Mouse (Mus musculus): ENCODE measurements around the gene Prkca. TPM values are rescaled to one million over a fixed set of nuclear protein-coding genes. Genes with fewer than 3 reads are reported as not detected.

Prkca gene
- polyA plus RNA-seq, 1 experiment from 2014 or later: 12.6 TPM

DNA sequence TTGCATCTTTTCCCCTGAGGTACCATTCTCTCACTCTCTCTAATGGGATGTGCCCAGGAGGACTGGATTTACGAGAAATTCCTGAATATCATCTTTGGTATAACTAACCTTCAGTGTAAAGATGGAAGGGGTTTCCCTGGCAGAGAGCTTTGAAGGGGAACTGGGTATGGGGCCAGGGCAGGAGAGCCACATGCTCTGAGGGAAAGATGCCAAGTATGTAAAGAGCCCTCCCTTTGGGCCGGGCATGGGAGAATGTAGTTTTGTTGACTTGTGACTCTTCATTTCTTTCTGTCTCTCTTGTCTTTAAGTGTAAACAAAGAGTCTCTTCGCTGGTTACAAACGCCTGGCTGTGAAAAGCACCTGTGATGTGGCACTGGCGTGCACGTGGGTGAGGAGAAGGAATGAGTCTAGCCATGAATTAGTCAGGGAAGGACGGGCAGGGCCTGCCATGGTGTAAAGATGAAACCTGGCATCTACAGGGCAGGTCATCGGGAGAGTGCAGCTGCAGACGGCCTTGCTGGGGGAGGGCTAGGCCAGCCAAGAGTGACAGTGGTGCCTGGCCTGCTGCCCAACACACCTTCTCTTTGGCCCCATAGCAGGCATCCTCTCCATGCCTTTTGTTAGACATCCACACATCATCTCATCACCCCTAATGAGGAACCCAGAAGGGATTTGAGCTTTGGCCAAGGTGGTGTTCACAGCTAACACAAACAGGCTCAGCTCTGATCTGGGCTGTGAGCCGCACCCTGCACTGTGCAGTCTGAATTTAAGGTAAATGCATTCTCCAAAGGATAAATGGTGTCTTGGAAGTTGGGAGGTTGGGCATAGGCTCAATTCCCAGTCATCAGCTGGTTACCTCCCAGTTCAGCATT lies 388.3 kb downstream of the Prkca start:
- Histone ChIP-seq H3K27me3 (ENCODE audit: control insufficient read depth, insufficient read depth, low read length) (no peaks in the 10 kb centered on the region), H3K4me3 (ENCODE audit: low read depth, low read length) (no peak overlapping the region), H3K4me1 (ENCODE audit: control insufficient read depth, insufficient read depth, low read length) (peaks cover 13% of the 10 kb centered on the region; the same call in 1 of the 2 replicates), H3K4me2 (ENCODE audit: low read depth, low read length) (no peak overlapping the region), H3K27ac (ENCODE audit: low read depth, low read length) (no peak overlapping the region), H3K9ac (replicated peaks; ENCODE audit: low read depth, low read length) (no peak overlapping the region), H3K36me3 (ENCODE audit: control insufficient read depth, insufficient read depth, low read length) (no peaks in the 10 kb centered on the region), H3K9me3 (ENCODE audit: control insufficient read depth, low read length) (no peaks in the 10 kb centered on the region)
- 74% methylated on average over 10 of the region's 10 CpGs for WGBS
- ATAC-seq (ENCODE audit: low read depth): no peak

DNA sequence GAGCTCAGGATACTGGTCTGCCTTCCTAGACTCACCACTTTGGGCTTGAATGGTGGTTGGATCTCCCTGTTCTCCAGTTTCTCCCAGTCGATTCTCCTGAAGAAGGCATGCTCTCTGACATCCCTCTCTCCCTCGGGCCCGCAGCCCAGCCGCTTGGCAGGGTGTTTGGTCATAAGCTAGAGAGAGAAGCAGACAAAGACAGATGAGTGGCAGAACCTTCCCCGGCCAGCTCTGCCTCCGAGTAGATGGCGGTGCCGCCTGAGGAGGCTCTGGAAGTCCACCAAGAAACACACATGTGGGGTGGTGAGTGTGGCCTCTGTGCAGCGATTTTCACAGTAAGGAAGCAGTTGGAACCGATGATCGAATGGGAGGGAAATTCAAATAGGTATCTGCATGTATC lies 392.3 kb downstream of the Prkca start:
- peaks cover 4% of the 10 kb centered on the region; the same call in 1 of the 2 replicates for H3K36me3 ChIP-seq (ENCODE audit: control insufficient read depth, insufficient read depth, low read length)
- H3K4me1 ChIP-seq (ENCODE audit: control insufficient read depth, insufficient read depth, low read length): no peaks in the 10 kb centered on the region
- no peak overlapping the region for H3K4me3 ChIP-seq (ENCODE audit: low read depth, low read length)
- no peak overlapping the region for H3K27ac ChIP-seq (ENCODE audit: low read depth, low read length)
- WGBS: 88% methylated on average over 11 of the region's 11 CpGs
- H3K27me3 ChIP-seq (ENCODE audit: control insufficient read depth, insufficient read depth, low read length): no peaks in the 10 kb centered on the region
- no peak overlapping the region for H3K9ac ChIP-seq (replicated peaks; ENCODE audit: low read depth, low read length)
- H3K9me3 ChIP-seq (ENCODE audit: control insufficient read depth, low read length): no peaks in the 10 kb centered on the region
- ATAC-seq (ENCODE audit: low read depth): no peak
- no peak overlapping the region for H3K4me2 ChIP-seq (ENCODE audit: low read depth, low read length)

DNA sequence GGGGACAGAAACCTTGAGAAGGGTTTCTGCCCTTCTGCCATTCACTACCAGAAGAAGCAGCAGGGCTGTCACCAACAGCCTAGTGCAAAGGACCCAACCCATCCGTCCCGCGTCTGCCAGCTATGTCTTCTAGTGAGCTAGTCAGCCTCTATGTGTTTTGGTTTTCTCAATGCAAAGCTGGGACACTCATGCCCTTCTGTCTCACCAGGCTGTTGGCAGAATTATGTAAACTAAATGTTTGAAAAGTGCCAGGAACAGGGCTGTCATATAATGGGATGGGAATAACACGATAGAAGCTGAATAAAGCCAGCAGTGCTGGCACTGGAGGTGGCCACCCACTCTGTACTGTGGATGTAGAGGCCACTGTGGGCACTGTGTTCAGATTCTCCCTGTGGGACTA lies 393.1 kb downstream of the Prkca start:
- H3K4me3 ChIP-seq (ENCODE audit: low read depth, low read length): no peak overlapping the region
- no peak overlapping the region for H3K27ac ChIP-seq (ENCODE audit: low read depth, low read length)
- H3K9me3 ChIP-seq (ENCODE audit: control insufficient read depth, low read length): no peaks in the 10 kb centered on the region
- no peak for ATAC-seq (ENCODE audit: low read depth)
- H3K4me2 ChIP-seq (ENCODE audit: low read depth, low read length): no peak overlapping the region
- H3K27me3 ChIP-seq (ENCODE audit: control insufficient read depth, insufficient read depth, low read length): no peaks in the 10 kb centered on the region
- H3K9ac ChIP-seq (replicated peaks; ENCODE audit: low read depth, low read length): no peak overlapping the region
- H3K4me1 ChIP-seq (ENCODE audit: control insufficient read depth, insufficient read depth, low read length): no peaks in the 10 kb centered on the region
- H3K36me3 ChIP-seq (ENCODE audit: control insufficient read depth, insufficient read depth, low read length): peaks cover 4% of the 10 kb centered on the region; the same call in 1 of the 2 replicates
- 95% methylated on average over 4 of the region's 4 CpGs for WGBS

DNA sequence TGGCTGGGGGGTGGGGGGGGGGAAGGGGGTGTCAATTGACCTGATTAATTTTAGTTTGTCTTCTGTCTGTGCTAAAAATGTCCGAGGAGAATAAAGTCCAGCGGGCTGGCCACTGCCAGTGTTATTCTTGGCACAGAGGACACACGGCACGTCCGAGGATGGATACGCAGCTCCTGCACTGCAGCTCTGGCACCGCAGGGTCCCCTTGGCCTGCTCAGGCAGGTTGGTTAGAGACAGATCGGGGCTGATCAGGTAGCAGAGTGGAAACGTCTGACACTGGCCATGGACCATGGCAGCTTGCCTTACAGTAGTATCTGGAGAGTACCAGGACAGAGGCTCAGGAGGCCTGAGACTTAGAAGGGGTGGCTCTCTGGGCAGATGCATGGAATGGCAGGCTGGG lies 393.5 kb downstream of the Prkca start:
- Histone ChIP-seq H3K4me3 (ENCODE audit: low read depth, low read length) (no peak overlapping the region), H3K9ac (replicated peaks; ENCODE audit: low read depth, low read length) (no peak overlapping the region), H3K27ac (ENCODE audit: low read depth, low read length) (no peak overlapping the region), H3K4me2 (ENCODE audit: low read depth, low read length) (no peak overlapping the region), H3K36me3 (ENCODE audit: control insufficient read depth, insufficient read depth, low read length) (peaks cover 4% of the 10 kb centered on the region; the same call in 1 of the 2 replicates), H3K9me3 (ENCODE audit: control insufficient read depth, low read length) (no peaks in the 10 kb centered on the region), H3K4me1 (ENCODE audit: control insufficient read depth, insufficient read depth, low read length) (no peaks in the 10 kb centered on the region), H3K27me3 (ENCODE audit: control insufficient read depth, insufficient read depth, low read length) (no peaks in the 10 kb centered on the region)
- WGBS: 85% methylated on average over 9 of the region's 9 CpGs
- ATAC-seq (ENCODE audit: low read depth): no peak

DNA sequence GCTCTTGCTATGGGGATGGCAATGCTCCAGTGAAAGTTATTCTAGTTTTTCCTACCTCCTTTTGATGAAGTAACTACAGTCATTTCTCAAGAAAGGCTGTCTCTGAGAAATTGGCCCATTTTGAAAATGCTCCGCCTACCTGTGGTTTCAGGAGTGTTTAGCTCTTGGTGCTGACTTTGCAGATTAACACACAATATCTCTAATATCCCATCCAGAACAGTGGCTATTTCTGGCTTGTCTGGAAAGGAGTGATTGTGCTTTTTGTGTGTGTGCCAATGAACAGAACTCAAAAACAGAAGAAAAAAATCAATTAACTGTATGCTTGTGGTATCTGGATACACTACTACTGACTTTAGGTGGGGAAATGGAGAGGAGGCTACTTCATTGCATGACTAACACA lies 395.8 kb downstream of the Prkca start:
- ATAC-seq (ENCODE audit: low read depth): no peak
- Histone ChIP-seq H3K27ac (ENCODE audit: low read depth, low read length) (no peak overlapping the region), H3K36me3 (ENCODE audit: control insufficient read depth, insufficient read depth, low read length) (peaks cover 4% of the 10 kb centered on the region; the same call in 1 of the 2 replicates), H3K4me2 (ENCODE audit: low read depth, low read length) (no peak overlapping the region), H3K9ac (replicated peaks; ENCODE audit: low read depth, low read length) (no peak overlapping the region), H3K4me1 (ENCODE audit: control insufficient read depth, insufficient read depth, low read length) (no peaks in the 10 kb centered on the region), H3K9me3 (ENCODE audit: control insufficient read depth, low read length) (no peaks in the 10 kb centered on the region), H3K27me3 (ENCODE audit: control insufficient read depth, insufficient read depth, low read length) (no peaks in the 10 kb centered on the region), H3K4me3 (ENCODE audit: low read depth, low read length) (no peak overlapping the region)
- WGBS: 100% methylated on average over 1 of the region's 1 CpGs

- Histone ChIP-seq H3K27ac (ENCODE audit: low read depth, low read length) (no peak overlapping the region), H3K9me3 (ENCODE audit: control insufficient read depth, low read length) (no peaks in the 10 kb centered on the region), H3K4me3 (ENCODE audit: low read depth, low read length) (no peak overlapping the region), H3K36me3 (ENCODE audit: control insufficient read depth, insufficient read depth, low read length) (peaks cover 4% of the 10 kb centered on the region; the same call in 1 of the 2 replicates), H3K4me1 (ENCODE audit: control insufficient read depth, insufficient read depth, low read length) (no peaks in the 10 kb centered on the region), H3K4me2 (ENCODE audit: low read depth, low read length) (no peak overlapping the region), H3K9ac (replicated peaks; ENCODE audit: low read depth, low read length) (no peak overlapping the region), H3K27me3 (ENCODE audit: control insufficient read depth, insufficient read depth, low read length) (no peaks in the 10 kb centered on the region)
- no peak for ATAC-seq (ENCODE audit: low read depth)
- WGBS: 59% methylated on average over 5 of the region's 5 CpGs
Observed at GRCm38 (mm10) chr11:107946823-107947222, 396.9 kb downstream of the Prkca start.

- no peaks in the 10 kb centered on the region for H3K4me1 ChIP-seq (ENCODE audit: control insufficient read depth, insufficient read depth, low read length)
- 88% methylated on average over 2 of the region's 2 CpGs for WGBS
- no peaks in the 10 kb centered on the region for H3K27me3 ChIP-seq (ENCODE audit: control insufficient read depth, insufficient read depth, low read length)
- H3K4me2 ChIP-seq (ENCODE audit: low read depth, low read length): no peak overlapping the region
- H3K4me3 ChIP-seq (ENCODE audit: low read depth, low read length): no peak overlapping the region
- H3K9me3 ChIP-seq (ENCODE audit: control insufficient read depth, low read length): 0 out of 2 replicates have a peak, but pooled peaks cover 3% of the 10 kb centered on the region
- ATAC-seq (ENCODE audit: low read depth): no peak
- H3K36me3 ChIP-seq (ENCODE audit: control insufficient read depth, insufficient read depth, low read length): no peaks in the 10 kb centered on the region
- no peak overlapping the region for H3K9ac ChIP-seq (replicated peaks; ENCODE audit: low read depth, low read length)
- H3K27ac ChIP-seq (ENCODE audit: low read depth, low read length): no peak overlapping the region
Observed at GRCm38 (mm10) chr11:107936929-107937328, 406.8 kb downstream of the Prkca start.

- H3K9ac ChIP-seq (replicated peaks; ENCODE audit: low read depth, low read length): no peak overlapping the region
- no peak overlapping the region for H3K27ac ChIP-seq (ENCODE audit: low read depth, low read length)
- H3K27me3 ChIP-seq (ENCODE audit: control insufficient read depth, insufficient read depth, low read length): no peaks in the 10 kb centered on the region
- H3K4me3 ChIP-seq (ENCODE audit: low read depth, low read length): no peak overlapping the region
- 82% methylated on average over 7 of the region's 7 CpGs for WGBS
- H3K4me2 ChIP-seq (ENCODE audit: low read depth, low read length): no peak overlapping the region
- no peak for ATAC-seq (ENCODE audit: low read depth)
- H3K4me1 ChIP-seq (ENCODE audit: control insufficient read depth, insufficient read depth, low read length): no peaks in the 10 kb centered on the region
- no peaks in the 10 kb centered on the region for H3K36me3 ChIP-seq (ENCODE audit: control insufficient read depth, insufficient read depth, low read length)
- no peaks in the 10 kb centered on the region for H3K9me3 ChIP-seq (ENCODE audit: control insufficient read depth, low read length)
Observed at GRCm38 (mm10) chr11:107931721-107932120, 412.0 kb downstream of the Prkca start.

DNA sequence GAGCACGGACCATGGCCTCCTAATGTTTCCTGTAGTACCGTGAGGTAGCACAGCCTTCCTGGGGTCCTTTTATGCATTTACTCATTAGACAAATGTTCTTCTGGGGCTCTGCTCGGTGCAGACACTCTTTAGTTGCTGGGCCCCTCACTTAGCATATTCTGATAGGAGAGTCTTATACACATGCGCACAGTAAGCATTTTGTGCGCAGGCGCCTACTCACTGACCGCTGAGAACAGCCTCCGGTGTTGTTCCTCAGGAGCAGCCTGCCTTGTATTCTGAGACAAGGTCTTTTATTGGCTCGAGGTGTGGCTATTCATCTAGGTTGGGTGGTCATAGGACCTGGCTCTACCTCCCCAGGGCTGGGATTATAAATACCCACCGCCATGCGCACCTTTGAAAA lies 412.4 kb downstream of the Prkca start:
- 87% methylated on average over 11 of the region's 11 CpGs for WGBS

More for the DNA sequence above, 412.4 kb downstream of the Prkca start:
- ATAC-seq (ENCODE audit: low read depth): no peak
- no peak overlapping the region for H3K4me2 ChIP-seq (ENCODE audit: low read depth, low read length)
- H3K4me3 ChIP-seq (ENCODE audit: low read depth, low read length): no peak overlapping the region
- no peaks in the 10 kb centered on the region for H3K36me3 ChIP-seq (ENCODE audit: control insufficient read depth, insufficient read depth, low read length)
- H3K9me3 ChIP-seq (ENCODE audit: control insufficient read depth, low read length): no peaks in the 10 kb centered on the region
- H3K9ac ChIP-seq (replicated peaks; ENCODE audit: low read depth, low read length): no peak overlapping the region
- no peaks in the 10 kb centered on the region for H3K4me1 ChIP-seq (ENCODE audit: control insufficient read depth, insufficient read depth, low read length)
- H3K27ac ChIP-seq (ENCODE audit: low read depth, low read length): no peak overlapping the region
- no peaks in the 10 kb centered on the region for H3K27me3 ChIP-seq (ENCODE audit: control insufficient read depth, insufficient read depth, low read length)

Measured in neural tube, embryonic 14.5 days (tissue).